Mouse (Mus musculus) MEL-GATA-1-ER (cell line): ENCODE results near the gene Dnajb8.

Experiments used
- DNase-seq: peaks from one replicate; pipeline ENCODE4 v3.0.0-alpha.2; 2012; ENCODE audit warnings: low read depth; ENCODE audit errors: extremely low read depth

Gene Dnajb8

GRCm38 (mm10) chr6:88278141-88278540, 56.1 kb downstream of the Dnajb8 start:
- DNase-seq, result no peak

- no peak for DNase-seq
These were observed 68.2 kb downstream of the Dnajb8 start for GRCm38 (mm10) chr6:88290129-88290766.

- no peak for DNase-seq
These were observed 70.3 kb downstream of the Dnajb8 start for GRCm38 (mm10) chr6:88292274-88292909.

GRCm38 (mm10) chr6:88299491-88299890, 77.4 kb downstream of the Dnajb8 start:
- no peak for DNase-seq

- DNase-seq, result no peak
These were observed 79.2 kb downstream of the Dnajb8 start for GRCm38 (mm10) chr6:88301234-88301633.
